Comparison of ENCODE assay signal across 1 mouse cellular context in the genomic region with DNA sequence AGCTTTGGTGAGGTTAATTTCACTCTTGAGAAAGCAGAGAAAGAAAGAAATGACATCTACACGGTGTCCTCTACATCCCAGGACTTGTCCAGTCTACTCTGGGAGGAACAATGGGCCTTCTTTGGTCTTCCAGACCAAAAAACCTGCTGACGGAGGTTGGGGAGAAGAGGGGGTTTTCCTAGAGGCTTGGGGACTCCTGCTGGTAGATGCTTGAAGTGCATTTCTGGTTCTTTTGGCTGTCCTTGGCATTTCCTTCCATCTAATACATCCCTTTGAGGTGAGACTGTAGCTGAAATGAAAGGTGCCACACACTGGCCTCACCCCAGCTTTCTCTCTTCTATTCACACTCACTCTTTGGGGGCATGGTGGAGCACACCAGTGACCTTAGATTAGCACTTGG.
TF ChIP-seq lines count a peak whose summit lies in the region.

No protein-coding gene starts in this region.

TF ChIP-seq in ES-E14, 5 proteins besides CTCF, POLR2A, EP300 and RAD21 (continued from another document):
- TF ChIP-seq MAFK (IDR thresholded peaks at IDR 0.05; ENCODE audit: insufficient read depth, low read depth, low read length) (0 out of 2 replicates have a peak, but pooled peaks have one; percentile 5), ZC3H11A (IDR thresholded peaks at IDR 0.05; ENCODE audit: borderline replicate concordance, low read depth, low read length) (peak; percentile 11; the same call in 1 of the 2 replicates)
